Mouse (Mus musculus): ENCODE measurements around the gene Gm21454.
"Not testable (repeated sequence)": the region's sequence is repeated elsewhere in the genome, so short reads cannot be mapped to it uniquely, and the experiment has no call there.

- TF ChIP-seq CTCF, EP300 (IDR thresholded peaks at IDR 0.05): not testable (repeated sequence)
Measured at GRCm38 (mm10) chrY:13348963-13349362, 96.7 kb downstream of the Gm21454 start, which contains the start of gene Gm21725.
